Mouse (Mus musculus) heart, postnatal 0 days (tissue): ENCODE measurements at regions not wholly inside any gene's neighbourhood (a gene's known extent, or its start where the extent isn't known, plus 50 kb on each side); places are given as distances from the start of the nearest gene placed in this dataset.

ENCODE experiments used
- ATAC-seq: fragments of 200-750 bp; cut with Nextera tagmentation; 2 replicates; pipeline ENCODE4 v1.8.0; 2017; ENCODE audit warnings: low read depth, moderate number of reproducible peaks, moderate library complexity; ENCODE audit not compliant: insufficient read depth
- DNase-seq: peaks from one replicate; pipeline ENCODE4 v3.0.0-alpha.2; 2016; ENCODE audit warnings: low spot score
- H3K27ac ChIP-seq: fragments of 300-500 bp; sonication (generic); 2 replicates; pipeline ENCODE4 v1.5.1; 2014; ENCODE audit warnings: low read depth, mild to moderate bottlenecking
- H3K27me3 ChIP-seq: fragments of 300-500 bp; sonication (generic); 2 replicates; pipeline ENCODE4 v1.6.1; 2014; ENCODE audit warnings: low read length, mixed read lengths; ENCODE audit not compliant: control insufficient read depth, insufficient read depth
- H3K36me3 ChIP-seq: fragments of 300-500 bp; sonication (generic); replicated peaks from 2 replicates; pipeline ENCODE4 v1.6.1; 2014; ENCODE audit warnings: low read length, mixed read lengths; ENCODE audit not compliant: control insufficient read depth, insufficient read depth
- H3K4me1 ChIP-seq: fragments of 300-500 bp; sonication (generic); 2 replicates; pipeline ENCODE4 v1.6.1; 2014; ENCODE audit warnings: antibody characterized with exemption; ENCODE audit not compliant: control insufficient read depth, insufficient read depth
- H3K4me2 ChIP-seq: fragments of 300-500 bp; sonication (generic); 2 replicates; pipeline ENCODE4 v1.6.1; 2014; ENCODE audit warnings: low read depth, mild to moderate bottlenecking, low read length, moderate library complexity
- H3K4me3 ChIP-seq: fragments of 300-500 bp; sonication (generic); 2 replicates; pipeline ENCODE4 v1.5.1; 2014; ENCODE audit warnings: low read depth, low read length
- H3K9ac ChIP-seq: fragments of 300-500 bp; sonication (generic); replicated peaks from 2 replicates; pipeline ENCODE4 v1.6.1; 2014; ENCODE audit warnings: low read depth, low read length, mixed read lengths
- H3K9me3 ChIP-seq: fragments of 300-500 bp; sonication (generic); replicated peaks from 2 replicates; pipeline ENCODE4 v1.6.1; 2016; ENCODE audit warnings: low read length; ENCODE audit not compliant: control insufficient read depth
- CTCF ChIP-seq: IDR thresholded peaks from 2 replicates; pipeline ENCODE4 v1.5.1; 2016; ENCODE audit warnings: antibody characterized with exemption, control low read depth, low read depth
- EP300 ChIP-seq: IDR thresholded peaks from 2 replicates; pipeline ENCODE4 v1.6.1; 2016; ENCODE audit warnings: antibody characterized with exemption, low read depth
- WGBS: fragments of 180-500 bp; shearing (Covaris S2); extraction: QIAGEN DNeasy Blood & Tissue Kit; methylation state at CpG from one replicate; pipeline ENCODE4 v1.1.7; 2014; 5-methylcytosine and 5-hydroxymethylcytosine counted together

GRCm38 (mm10) chr15:62215616-62216398 is 1293.0 kb upstream of the A1bg start:
- no peak overlapping the region for H3K9ac ChIP-seq
- no peak for DNase-seq
- WGBS = 44% methylated on average over 8 of the region's 8 CpGs
- no peaks in the 10 kb centered on the region for H3K9me3 ChIP-seq
- no peak overlapping the region for H3K27ac ChIP-seq
- no peak overlapping the region for H3K4me3 ChIP-seq
- TF ChIP-seq EP300 (no peak), CTCF (no peak)
- H3K27me3 ChIP-seq = no peaks in the 10 kb centered on the region
- peaks cover 20% of the 10 kb centered on the region for H3K4me1 ChIP-seq
- H3K36me3 ChIP-seq = no peaks in the 10 kb centered on the region
- ATAC-seq = no peak
- H3K4me2 ChIP-seq = no peak overlapping the region

GRCm38 (mm10) chr15:62214300-62214699 is 1291.5 kb upstream of the A1bg start:
- peaks cover 20% of the 10 kb centered on the region for H3K4me1 ChIP-seq
- no peak for ATAC-seq
- no peak for TF ChIP-seq EP300
- TF ChIP-seq CTCF = no peak
- no peaks in the 10 kb centered on the region for H3K36me3 ChIP-seq
- no peak overlapping the region for H3K4me3 ChIP-seq
- H3K9me3 ChIP-seq = no peaks in the 10 kb centered on the region
- H3K27me3 ChIP-seq = no peaks in the 10 kb centered on the region
- no peak overlapping the region for H3K27ac ChIP-seq
- H3K4me2 ChIP-seq = no peak overlapping the region
- WGBS = 82% methylated on average over 4 of the region's 4 CpGs
- no peak overlapping the region for H3K9ac ChIP-seq
- no peak for DNase-seq

GRCm38 (mm10) chr15:62212283-62212910 is 1289.6 kb upstream of the A1bg start:
- peaks cover 20% of the 10 kb centered on the region for H3K4me1 ChIP-seq
- no peak for TF ChIP-seq CTCF
- no peak for TF ChIP-seq EP300
- 78% methylated on average over 5 of the region's 5 CpGs for WGBS
- H3K9me3 ChIP-seq = no peaks in the 10 kb centered on the region
- H3K4me2 ChIP-seq = no peak overlapping the region
- DNase-seq (no peak), ATAC-seq (no peak)
- no peak overlapping the region for H3K4me3 ChIP-seq
- no peak overlapping the region for H3K27ac ChIP-seq
- H3K9ac ChIP-seq = no peak overlapping the region
- H3K27me3 ChIP-seq = no peaks in the 10 kb centered on the region
- no peaks in the 10 kb centered on the region for H3K36me3 ChIP-seq

GRCm38 (mm10) chr15:62209881-62210481 is 1287.2 kb upstream of the A1bg start:
- peak; percentile 44; the same call in 1 of the 2 replicates for ATAC-seq
- Histone ChIP-seq H3K36me3 (no peaks in the 10 kb centered on the region), H3K27me3 (no peaks in the 10 kb centered on the region), H3K9me3 (no peaks in the 10 kb centered on the region), H3K4me2 (no peak overlapping the region), H3K4me1 (peaks cover 15% of the 10 kb centered on the region), H3K4me3 (no peak overlapping the region), H3K9ac (no peak overlapping the region), H3K27ac (no peak overlapping the region)
- 49% methylated on average over 5 of the region's 5 CpGs for WGBS
- DNase-seq = peak; percentile 63
- peak; percentile 44 for TF ChIP-seq CTCF
- no peak for TF ChIP-seq EP300

- ATAC-seq (no peak), DNase-seq (no peak)
- TF ChIP-seq EP300 (no peak), CTCF (no peak)
- WGBS = 78% methylated on average over 3 of the region's 3 CpGs
- Histone ChIP-seq H3K36me3 (no peaks in the 10 kb centered on the region), H3K27ac (no peak overlapping the region), H3K9ac (no peak overlapping the region), H3K27me3 (no peaks in the 10 kb centered on the region), H3K4me1 (peaks cover 15% of the 10 kb centered on the region), H3K9me3 (no peaks in the 10 kb centered on the region), H3K4me2 (no peak overlapping the region), H3K4me3 (no peak overlapping the region)
Measured at GRCm38 (mm10) chr15:62209296-62209695, 1286.5 kb upstream of the A1bg start.
